Mouse (Mus musculus): Measurements from ENCODE around the gene Dync1i1.

Gene Dync1i1

GRCm38 (mm10) chr6:5858901-5859598 lies 133.6 kb downstream of the Dync1i1 start:
- DNase-seq, result no peak

GRCm38 (mm10) chr6:5859630-5860029 lies 134.2 kb downstream of the Dync1i1 start:
- no peak for DNase-seq

GRCm38 (mm10) chr6:5866091-5866490 lies 140.7 kb downstream of the Dync1i1 start:
- DNase-seq, result no peak

- no peak for DNase-seq
These were observed 141.8 kb downstream of the Dync1i1 start for GRCm38 (mm10) chr6:5867221-5867620.

- DNase-seq, result no peak
These were observed 145.6 kb downstream of the Dync1i1 start for GRCm38 (mm10) chr6:5871060-5871459.

GRCm38 (mm10) chr6:5871581-5872298 lies 146.3 kb downstream of the Dync1i1 start:
- DNase-seq, result no peak

GRCm38 (mm10) chr6:5889341-5889740 lies 163.9 kb downstream of the Dync1i1 start:
- DNase-seq, result peak; percentile 64 to 81

- no peak for DNase-seq
These were observed 185.9 kb downstream of the Dync1i1 start for GRCm38 (mm10) chr6:5911295-5911694.

- DNase-seq, result peak; percentile 65 to 80
These were observed 189.6 kb downstream of the Dync1i1 start for GRCm38 (mm10) chr6:5915028-5915427.

GRCm38 (mm10) chr6:5920670-5921069 lies 195.2 kb downstream of the Dync1i1 start:
- no peak for DNase-seq

GRCm38 (mm10) chr6:5922676-5923075 lies 197.2 kb downstream of the Dync1i1 start:
- DNase-seq, result no peak

GRCm38 (mm10) chr6:5923148-5923547 lies 197.7 kb downstream of the Dync1i1 start:
- no peak for DNase-seq

GRCm38 (mm10) chr6:5930140-5930539 lies 204.7 kb downstream of the Dync1i1 start:
- no peak for DNase-seq

GRCm38 (mm10) chr6:5935587-5936353 lies 210.3 kb downstream of the Dync1i1 start:
- DNase-seq, result no peak

GRCm38 (mm10) chr6:5949812-5950392 lies 224.5 kb downstream of the Dync1i1 start:
- DNase-seq, result no peak

GRCm38 (mm10) chr6:5956316-5956913 lies 231.0 kb downstream of the Dync1i1 start:
- no peak for DNase-seq

- DNase-seq, result no peak
These were observed 235.3 kb downstream of the Dync1i1 start for GRCm38 (mm10) chr6:5960728-5961127.

- no peak for DNase-seq
These were observed 236.5 kb downstream of the Dync1i1 start for GRCm38 (mm10) chr6:5961960-5962359.

- no peak for DNase-seq
These were observed 240.9 kb downstream of the Dync1i1 start for GRCm38 (mm10) chr6:5966376-5966775.

GRCm38 (mm10) chr6:5966806-5967445 lies 241.5 kb downstream of the Dync1i1 start:
- DNase-seq, result no peak

- DNase-seq, result no peak
These were observed 242.1 kb downstream of the Dync1i1 start for GRCm38 (mm10) chr6:5967545-5967944.

GRCm38 (mm10) chr6:5969613-5970012 lies 244.2 kb downstream of the Dync1i1 start:
- no peak for DNase-seq

Measured in kidney, adult 8-10 months (tissue).